Mouse (Mus musculus): ENCODE measurements around the gene Med23. TPM values are rescaled to one million over a fixed set of nuclear protein-coding genes. Genes with fewer than 3 reads are reported as not detected.

Gene Med23
- polyA plus RNA-seq, 1 experiment: 8.2 TPM

DNA sequence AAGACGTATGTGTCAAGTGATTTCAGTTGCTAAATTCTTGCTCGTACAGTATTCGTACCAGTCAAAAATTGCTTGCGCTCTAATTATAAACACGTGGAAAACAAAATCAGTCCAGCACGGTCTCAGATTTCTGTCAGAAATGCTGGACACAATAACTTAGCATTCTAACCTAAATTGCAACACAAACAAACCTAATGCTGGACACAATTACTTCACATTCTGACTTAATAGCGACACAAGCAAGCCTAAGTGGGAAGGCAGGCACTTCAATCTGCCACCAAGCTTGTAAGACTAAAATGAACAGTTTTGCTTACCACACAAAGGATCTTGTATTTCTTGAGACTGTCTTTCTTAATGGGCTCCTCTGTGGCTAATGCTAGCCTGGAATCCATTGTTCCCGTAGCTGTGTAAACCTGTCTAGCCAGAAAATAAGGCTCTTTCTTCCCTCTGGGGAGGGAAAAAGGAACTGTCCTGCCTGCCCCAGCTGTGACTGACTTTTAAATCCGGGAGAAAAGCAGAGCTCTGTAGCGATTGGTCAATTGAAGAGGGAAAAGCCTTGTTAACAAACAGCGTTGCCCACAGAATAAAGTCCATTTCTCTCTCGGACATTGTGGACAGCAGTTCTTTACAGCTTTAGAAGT, 34.0 kb upstream of the Med23 start:
- Histone ChIP-seq H3K4me3 (ENCODE audit: insufficient read depth, low read depth, low read length) (peak overlapping the region; percentile 47), H3K4me1 (ENCODE audit: control insufficient read depth, insufficient read depth, insufficient read length, low read length) (peaks cover 3% of the 10 kb centered on the region; the same call in 1 of the 2 replicates), H3K27ac (replicated peaks; ENCODE audit: low read depth, low read length) (no peak overlapping the region)

- H3K4me3 ChIP-seq (ENCODE audit: insufficient read depth, low read depth, low read length): peak overlapping the region; percentile 47; the same call in 1 of the 2 replicates
- H3K4me1 ChIP-seq (ENCODE audit: control insufficient read depth, insufficient read depth, insufficient read length, low read length): peaks cover 3% of the 10 kb centered on the region; the same call in 1 of the 2 replicates
- H3K27ac ChIP-seq (replicated peaks; ENCODE audit: low read depth, low read length): no peak overlapping the region
These were observed 33.3 kb upstream of the Med23 start for GRCm38 (mm10) chr10:24836366-24837038.

- Histone ChIP-seq H3K27ac (replicated peaks; ENCODE audit: low read depth, low read length) (no peak overlapping the region), H3K4me3 (ENCODE audit: insufficient read depth, low read depth, low read length) (no peak overlapping the region), H3K4me1 (ENCODE audit: control insufficient read depth, insufficient read depth, insufficient read length, low read length) (no peaks in the 10 kb centered on the region)
These were observed 29.0 kb upstream of the Med23 start for GRCm38 (mm10) chr10:24840795-24841194.

DNA sequence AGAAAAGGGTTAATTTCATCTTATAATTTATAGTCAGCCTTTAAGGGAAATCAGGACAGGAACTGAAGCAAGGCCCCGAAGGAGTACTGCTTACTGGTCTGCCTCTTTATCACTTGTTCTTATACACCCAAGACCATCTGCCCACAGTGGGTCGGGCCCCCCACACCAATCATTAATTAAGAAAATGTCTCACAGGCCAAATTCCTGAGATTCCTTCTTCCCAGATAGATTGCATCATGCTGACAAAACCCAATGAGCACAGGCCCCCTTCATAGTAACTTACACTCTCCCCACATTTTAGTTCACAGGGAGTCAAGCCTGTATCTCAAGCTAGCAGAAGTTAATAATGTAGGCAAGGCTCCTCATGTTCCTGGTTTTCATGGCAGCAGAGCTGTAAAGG, 27.8 kb upstream of the Med23 start:
- H3K27ac ChIP-seq (replicated peaks; ENCODE audit: low read depth, low read length): no peak overlapping the region

DNA sequence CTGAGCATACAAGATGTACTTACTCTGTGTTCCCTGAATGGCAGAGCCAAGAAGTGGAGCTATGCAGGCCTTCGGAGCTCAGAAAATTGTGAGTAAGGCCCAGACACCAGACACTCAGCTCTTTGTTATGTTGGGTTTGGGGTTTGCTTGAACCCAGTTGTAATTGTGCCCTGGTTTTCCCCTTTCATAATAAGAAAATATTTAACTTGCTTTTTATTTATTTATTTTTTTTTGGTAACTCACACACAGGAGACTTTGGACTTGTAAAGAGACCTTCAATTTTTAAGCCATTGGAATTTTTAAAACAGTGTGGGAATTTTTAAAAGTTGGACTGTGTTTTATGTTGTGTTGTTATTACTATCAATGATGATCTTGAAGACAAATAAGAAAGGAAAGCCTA, 27.1 kb upstream of the Med23 start, which contains the start of gene Enpp3:
Gene Enpp3 (minus strand): TSS at position 148 of the 400 bp plus-strand sequence.
- H3K4me1 ChIP-seq (ENCODE audit: control insufficient read depth, insufficient read depth, insufficient read length, low read length): no peaks in the 10 kb centered on the region
- no peak within 1 kb of the TSS for H3K27ac ChIP-seq (replicated peaks; ENCODE audit: low read depth, low read length)
- H3K4me3 ChIP-seq (ENCODE audit: insufficient read depth, low read depth, low read length): no peak within 1 kb of the TSS

More for the DNA sequence above, 27.8 kb upstream of the Med23 start:
- Histone ChIP-seq H3K4me1 (ENCODE audit: control insufficient read depth, insufficient read depth, insufficient read length, low read length) (no peaks in the 10 kb centered on the region), H3K4me3 (ENCODE audit: insufficient read depth, low read depth, low read length) (no peak overlapping the region)

- Histone ChIP-seq H3K27ac (replicated peaks; ENCODE audit: low read depth, low read length) (no peak overlapping the region), H3K4me1 (ENCODE audit: control insufficient read depth, insufficient read depth, insufficient read length, low read length) (no peaks in the 10 kb centered on the region), H3K4me3 (ENCODE audit: insufficient read depth, low read depth, low read length) (no peak overlapping the region)
These were observed 6.6 kb upstream of the Med23 start for GRCm38 (mm10) chr10:24863146-24863545.

DNA sequence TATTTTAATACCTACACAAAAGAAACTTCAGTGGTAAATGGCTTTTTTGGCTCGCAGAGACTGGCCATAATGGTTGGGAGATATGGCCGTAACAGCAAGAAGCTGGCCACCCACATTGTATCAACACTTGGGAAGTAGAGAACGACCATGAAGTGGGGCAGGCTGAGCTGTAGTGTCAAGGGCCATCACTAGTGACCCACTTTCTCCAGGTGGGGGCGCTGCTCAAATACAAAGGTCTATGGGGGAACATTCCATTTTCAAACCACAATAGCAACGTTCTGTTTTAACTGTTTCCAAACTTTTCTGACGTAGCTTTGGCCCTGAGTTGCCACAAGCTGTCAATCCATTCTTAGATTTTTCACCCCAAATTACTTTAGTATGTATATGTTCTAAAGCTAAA, 5.4 kb upstream of the Med23 start:
- no peak overlapping the region for H3K4me3 ChIP-seq (ENCODE audit: insufficient read depth, low read depth, low read length)
- no peak overlapping the region for H3K27ac ChIP-seq (replicated peaks; ENCODE audit: low read depth, low read length)
- no peaks in the 10 kb centered on the region for H3K4me1 ChIP-seq (ENCODE audit: control insufficient read depth, insufficient read depth, insufficient read length, low read length)

- H3K4me1 ChIP-seq (ENCODE audit: control insufficient read depth, insufficient read depth, insufficient read length, low read length): no peaks in the 10 kb centered on the region
- no peak overlapping the region for H3K27ac ChIP-seq (replicated peaks; ENCODE audit: low read depth, low read length)
- H3K4me3 ChIP-seq (ENCODE audit: insufficient read depth, low read depth, low read length): no peak overlapping the region
These were observed 3.8 kb downstream of the Med23 start for GRCm38 (mm10) chr10:24873624-24874023.

DNA sequence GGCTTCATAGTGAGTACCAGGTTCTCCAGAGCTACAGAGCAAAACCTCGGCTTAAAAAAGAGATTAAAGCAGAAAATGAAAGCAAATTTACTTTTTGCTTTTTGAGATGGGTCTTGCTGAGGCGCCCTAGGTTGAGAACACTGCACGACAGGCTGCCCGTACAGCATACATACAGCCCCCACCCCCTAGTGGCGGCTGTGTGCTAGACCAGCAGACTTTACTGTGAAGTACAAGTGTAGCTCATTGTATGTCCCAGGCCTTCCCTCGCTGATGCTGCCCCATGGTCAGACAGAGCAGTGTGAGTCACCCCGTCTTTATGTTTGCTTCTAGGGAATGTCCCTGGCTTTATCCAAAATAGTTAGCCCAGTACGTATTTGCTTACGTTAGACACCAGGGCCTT, 16.2 kb downstream of the Med23 start:
- H3K27ac ChIP-seq (replicated peaks; ENCODE audit: low read depth, low read length): no peak overlapping the region
- H3K4me3 ChIP-seq (ENCODE audit: insufficient read depth, low read depth, low read length): no peak overlapping the region
- no peaks in the 10 kb centered on the region for H3K4me1 ChIP-seq (ENCODE audit: control insufficient read depth, insufficient read depth, insufficient read length, low read length)

DNA sequence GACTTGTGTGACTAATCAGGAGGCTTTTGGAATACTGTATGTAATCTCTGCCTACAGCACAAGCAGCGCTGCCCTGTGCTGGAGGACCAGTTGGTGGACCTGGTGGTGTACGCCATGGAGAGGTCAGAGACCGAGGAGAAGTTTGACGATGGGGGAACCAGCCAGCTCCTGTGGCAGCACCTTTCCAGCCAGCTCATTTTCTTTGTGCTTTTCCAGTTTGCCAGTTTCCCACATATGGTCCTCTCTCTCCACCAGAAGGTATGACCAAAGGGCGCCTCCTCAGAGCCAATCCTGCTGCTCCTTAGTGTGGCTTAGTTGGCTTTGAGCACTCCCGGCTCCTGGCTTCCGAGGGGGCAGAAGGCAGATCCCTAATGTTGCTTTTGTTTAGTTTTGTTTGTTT, 18.6 kb downstream of the Med23 start:
- Histone ChIP-seq H3K27ac (replicated peaks; ENCODE audit: low read depth, low read length) (no peak overlapping the region), H3K4me1 (ENCODE audit: control insufficient read depth, insufficient read depth, insufficient read length, low read length) (no peaks in the 10 kb centered on the region), H3K4me3 (ENCODE audit: insufficient read depth, low read depth, low read length) (no peak overlapping the region)

- H3K4me3 ChIP-seq (ENCODE audit: insufficient read depth, low read depth, low read length): no peak overlapping the region
- no peaks in the 10 kb centered on the region for H3K4me1 ChIP-seq (ENCODE audit: control insufficient read depth, insufficient read depth, insufficient read length, low read length)
- no peak overlapping the region for H3K27ac ChIP-seq (replicated peaks; ENCODE audit: low read depth, low read length)
These were observed 26.1 kb downstream of the Med23 start for GRCm38 (mm10) chr10:24895927-24896326.

GRCm38 (mm10) chr10:24905627-24906026, 35.8 kb downstream of the Med23 start:
- Histone ChIP-seq H3K27ac (replicated peaks; ENCODE audit: low read depth, low read length) (no peak overlapping the region), H3K4me3 (ENCODE audit: insufficient read depth, low read depth, low read length) (no peak overlapping the region), H3K4me1 (ENCODE audit: control insufficient read depth, insufficient read depth, insufficient read length, low read length) (no peaks in the 10 kb centered on the region)

DNA sequence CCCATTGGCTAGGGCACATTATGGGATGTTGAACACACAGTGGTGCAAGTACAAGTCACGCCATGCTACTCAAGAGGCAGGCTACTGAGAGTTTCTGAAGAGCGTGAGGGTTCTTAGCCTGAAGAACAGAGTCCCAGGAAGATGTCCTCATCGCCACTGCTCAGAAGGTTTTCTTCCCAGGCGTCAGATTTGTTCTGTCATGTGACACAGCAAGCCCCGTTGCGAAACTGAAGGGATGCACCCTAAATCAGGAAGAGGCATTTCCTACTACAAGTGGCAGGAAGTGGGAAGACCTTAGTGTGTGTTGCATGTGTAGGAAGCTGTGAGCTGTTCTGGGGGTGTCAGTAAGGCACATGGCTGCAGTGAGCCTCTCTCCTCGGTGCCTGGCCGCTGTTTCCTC, 41.4 kb downstream of the Med23 start:
- Histone ChIP-seq H3K27ac (replicated peaks; ENCODE audit: low read depth, low read length) (no peak overlapping the region; the same call in 1 of the 2 replicates), H3K4me3 (ENCODE audit: insufficient read depth, low read depth, low read length) (no peak overlapping the region), H3K4me1 (ENCODE audit: control insufficient read depth, insufficient read depth, insufficient read length, low read length) (no peaks in the 10 kb centered on the region)

GRCm38 (mm10) chr10:24912576-24912975, 42.8 kb downstream of the Med23 start:
- Histone ChIP-seq H3K27ac (replicated peaks; ENCODE audit: low read depth, low read length) (no peak overlapping the region), H3K4me3 (ENCODE audit: insufficient read depth, low read depth, low read length) (no peak overlapping the region), H3K4me1 (ENCODE audit: control insufficient read depth, insufficient read depth, insufficient read length, low read length) (no peaks in the 10 kb centered on the region)

DNA sequence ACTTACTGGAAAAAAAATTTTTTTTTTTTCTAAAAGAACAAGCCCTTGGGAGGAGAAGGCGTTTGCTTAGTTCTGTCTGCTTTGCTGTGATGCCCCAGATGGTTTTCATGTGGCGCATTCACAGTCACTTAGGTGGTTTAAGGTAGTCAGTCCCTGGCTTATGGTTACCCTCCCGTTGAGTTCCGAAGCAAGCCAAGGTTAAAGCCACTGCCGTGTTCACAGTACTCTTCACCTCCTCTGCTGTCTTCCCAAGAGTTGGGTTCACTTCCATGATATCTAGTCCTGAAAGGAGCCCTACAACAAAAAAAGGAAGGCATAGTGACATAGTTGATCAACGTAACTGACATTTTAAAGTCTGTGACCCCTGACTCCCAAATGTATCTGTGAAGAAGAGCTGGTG, 45.7 kb downstream of the Med23 start:
- H3K27ac ChIP-seq (replicated peaks; ENCODE audit: low read depth, low read length): no peak overlapping the region
- H3K4me3 ChIP-seq (ENCODE audit: insufficient read depth, low read depth, low read length): no peak overlapping the region
- no peaks in the 10 kb centered on the region for H3K4me1 ChIP-seq (ENCODE audit: control insufficient read depth, insufficient read depth, insufficient read length, low read length)

- peaks cover 7% of the 10 kb centered on the region; the same call in 1 of the 2 replicates for H3K4me1 ChIP-seq (ENCODE audit: control insufficient read depth, insufficient read depth, insufficient read length, low read length)
- H3K27ac ChIP-seq (replicated peaks; ENCODE audit: low read depth, low read length): no peak overlapping the region
- H3K4me3 ChIP-seq (ENCODE audit: insufficient read depth, low read depth, low read length): no peak overlapping the region
These were observed 53.2 kb downstream of the Med23 start for GRCm38 (mm10) chr10:24922977-24923376.
